Mouse (Mus musculus) layer of hippocampus, adult 9-11 months (tissue): ENCODE results near the gene Gm20765.
A peak's percentile ranks its signal among the peaks of the same experiment; 100 is the strongest.
"Not testable (repeated sequence)": the region's sequence is repeated elsewhere in the genome, so short reads cannot be mapped to it uniquely, and the experiment has no call there.

Source experiments
- DNase-seq: peaks from one replicate; pipeline ENCODE4 v3.0.0; 2022

The Gm20765 gene

GRCm38 (mm10) chr10:104185233-104185632 is at the start of gene Gm20765:
Gene Gm20765, plus strand, starts transcription at chr10:104185533.
- not testable (repeated sequence) for DNase-seq

DNA sequence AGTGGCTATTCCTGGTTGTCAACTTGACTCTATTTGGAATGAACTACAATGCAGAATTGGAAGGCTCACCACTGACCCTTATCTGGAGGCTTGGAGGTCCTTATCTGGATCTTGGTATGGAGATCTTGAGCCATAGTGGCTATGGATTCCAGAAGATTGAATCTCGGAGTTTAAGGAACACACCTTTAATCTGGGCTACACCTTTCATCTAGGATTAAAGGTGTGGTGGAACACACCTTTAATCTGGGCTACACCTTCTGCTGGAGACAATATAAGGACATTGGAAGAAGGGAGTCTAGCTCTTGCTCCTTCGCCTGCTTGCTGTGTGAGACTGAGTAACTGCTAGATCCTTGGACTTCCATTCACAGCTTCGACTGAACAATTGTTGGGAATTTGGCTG is 42.6 kb upstream of the Gm20765 start, which contains the start of gene Gm21293:
Gm21293 (plus strand) TSS at position 301 of the 400 bp plus-strand sequence.
- not testable (repeated sequence) for DNase-seq

DNA sequence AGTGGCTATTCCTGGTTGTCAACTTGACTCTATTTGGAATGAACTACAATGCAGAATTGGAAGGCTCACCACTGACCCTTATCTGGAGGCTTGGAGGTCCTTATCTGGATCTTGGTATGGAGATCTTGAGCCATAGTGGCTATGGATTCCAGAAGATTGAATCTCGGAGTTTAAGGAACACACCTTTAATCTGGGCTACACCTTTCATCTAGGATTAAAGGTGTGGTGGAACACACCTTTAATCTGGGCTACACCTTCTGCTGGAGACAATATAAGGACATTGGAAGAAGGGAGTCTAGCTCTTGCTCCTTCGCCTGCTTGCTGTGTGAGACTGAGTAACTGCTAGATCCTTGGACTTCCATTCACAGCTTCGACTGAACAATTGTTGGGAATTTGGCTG is 34.1 kb upstream of the Gm20765 start, which contains the start of gene Gm6763:
Gm6763 (plus strand) TSS at position 301 of the 400 bp plus-strand sequence.
- DNase-seq = not testable (repeated sequence)

DNA sequence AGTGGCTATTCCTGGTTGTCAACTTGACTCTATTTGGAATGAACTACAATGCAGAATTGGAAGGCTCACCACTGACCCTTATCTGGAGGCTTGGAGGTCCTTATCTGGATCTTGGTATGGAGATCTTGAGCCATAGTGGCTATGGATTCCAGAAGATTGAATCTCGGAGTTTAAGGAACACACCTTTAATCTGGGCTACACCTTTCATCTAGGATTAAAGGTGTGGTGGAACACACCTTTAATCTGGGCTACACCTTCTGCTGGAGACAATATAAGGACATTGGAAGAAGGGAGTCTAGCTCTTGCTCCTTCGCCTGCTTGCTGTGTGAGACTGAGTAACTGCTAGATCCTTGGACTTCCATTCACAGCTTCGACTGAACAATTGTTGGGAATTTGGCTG is 25.6 kb upstream of the Gm20765 start, which contains the start of gene Gm8764:
Gm8764 (plus strand) TSS at position 301 of the 400 bp plus-strand sequence.
- DNase-seq = not testable (repeated sequence)

- not testable (repeated sequence) for DNase-seq
Observed at GRCm38 (mm10) chr10:104168215-104168614, 17.1 kb upstream of the Gm20765 start, which contains the start of gene Gm21304. Gene Gm21304, plus strand, starts transcription at chr10:104168515.

DNA sequence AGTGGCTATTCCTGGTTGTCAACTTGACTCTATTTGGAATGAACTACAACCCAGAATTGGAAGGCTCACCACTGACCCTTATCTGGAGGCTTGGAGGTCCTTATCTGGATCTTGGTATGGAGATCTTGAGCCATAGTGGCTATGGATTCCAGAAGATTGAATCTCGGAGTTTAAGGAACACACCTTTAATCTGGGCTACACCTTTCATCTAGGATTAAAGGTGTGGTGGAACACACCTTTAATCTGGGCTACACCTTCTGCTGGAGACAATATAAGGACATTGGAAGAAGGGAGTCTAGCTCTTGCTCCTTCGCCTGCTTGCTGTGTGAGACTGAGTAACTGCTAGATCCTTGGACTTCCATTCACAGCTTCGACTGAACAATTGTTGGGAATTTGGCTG is 8.6 kb upstream of the Gm20765 start, which contains the start of gene Gm21312:
Gm21312 (plus strand) TSS at position 301 of the 400 bp plus-strand sequence.
- DNase-seq = not testable (repeated sequence)

DNA sequence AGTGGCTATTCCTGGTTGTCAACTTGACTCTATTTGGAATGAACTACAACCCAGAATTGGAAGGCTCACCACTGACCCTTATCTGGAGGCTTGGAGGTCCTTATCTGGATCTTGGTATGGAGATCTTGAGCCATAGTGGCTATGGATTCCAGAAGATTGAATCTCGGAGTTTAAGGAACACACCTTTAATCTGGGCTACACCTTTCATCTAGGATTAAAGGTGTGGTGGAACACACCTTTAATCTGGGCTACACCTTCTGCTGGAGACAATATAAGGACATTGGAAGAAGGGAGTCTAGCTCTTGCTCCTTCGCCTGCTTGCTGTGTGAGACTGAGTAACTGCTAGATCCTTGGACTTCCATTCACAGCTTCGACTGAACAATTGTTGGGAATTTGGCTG is 8.4 kb downstream of the Gm20765 start, which contains the start of gene Gm4340:
Gm4340 (plus strand) TSS at position 301 of the 400 bp plus-strand sequence.
- DNase-seq = not testable (repeated sequence)

- DNase-seq = no peak
Observed at GRCm38 (mm10) chr10:104209655-104210054, 24.3 kb downstream of the Gm20765 start.

- DNase-seq = peak; percentile 2
Observed at GRCm38 (mm10) chr10:104210268-104210990, 25.1 kb downstream of the Gm20765 start.

- no peak for DNase-seq
Observed at GRCm38 (mm10) chr10:104214527-104214926, 29.2 kb downstream of the Gm20765 start.

DNA sequence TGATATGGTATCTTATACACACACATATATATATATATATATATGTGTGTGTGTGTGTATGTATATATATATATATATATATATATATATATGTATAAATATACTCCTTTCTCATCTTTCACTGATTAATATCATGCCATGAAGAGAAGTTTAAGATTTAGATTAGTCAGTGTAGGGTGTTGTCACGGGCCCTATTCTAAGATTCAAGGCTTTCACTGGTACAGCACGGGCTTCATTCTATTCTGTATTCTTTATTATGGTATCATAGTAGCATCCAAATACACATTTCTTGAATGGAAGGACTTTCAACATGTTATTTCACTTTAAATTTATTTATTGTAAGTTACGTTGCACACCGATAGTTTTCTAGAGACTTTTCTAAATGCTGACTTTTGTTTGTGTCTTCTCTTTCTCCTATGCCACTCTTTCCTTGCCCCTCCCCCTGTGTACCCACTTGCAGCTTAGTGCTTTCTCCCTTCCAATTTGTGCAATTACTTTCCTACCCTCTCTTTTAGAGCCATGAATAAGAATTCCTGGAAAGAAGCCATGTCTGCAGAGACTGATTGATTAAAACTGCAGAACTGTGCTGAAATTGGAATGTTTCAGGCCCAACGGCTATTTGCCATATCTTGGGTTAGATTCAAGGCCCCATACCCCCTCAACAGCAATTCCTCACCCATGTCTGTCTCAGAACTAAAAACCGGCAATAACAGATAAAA is 35.1 kb downstream of the Gm20765 start:
- no peak for DNase-seq
